Mouse (Mus musculus): ENCODE measurements around the gene Prlr. TPM values are rescaled to one million over a fixed set of nuclear protein-coding genes. Genes with fewer than 3 reads are reported as not detected.

Prlr gene
- total RNA-seq, 2 experiments from 2014 or later, result not detected

GRCm38 (mm10) chr15:10311826-10312225, 134.8 kb downstream of the Prlr start:
- ATAC-seq (ENCODE audit: poor library complexity, severe bottlenecking), result no peak

- ATAC-seq (ENCODE audit: poor library complexity, severe bottlenecking), result no peak
Measured at GRCm38 (mm10) chr15:10313522-10314455, 136.8 kb downstream of the Prlr start.

- ATAC-seq (ENCODE audit: poor library complexity, severe bottlenecking), result no peak
Measured at GRCm38 (mm10) chr15:10325080-10325479, 148.0 kb downstream of the Prlr start, which contains the start of gene Gm21973. Gm21973 (plus strand) TSS chr15:10325380.

GRCm38 (mm10) chr15:10330626-10331025, 153.6 kb downstream of the Prlr start:
- no peak for ATAC-seq (ENCODE audit: poor library complexity, severe bottlenecking)

GRCm38 (mm10) chr15:10332566-10332965, 155.5 kb downstream of the Prlr start:
- ATAC-seq (ENCODE audit: poor library complexity, severe bottlenecking), result no peak

GRCm38 (mm10) chr15:10338606-10339005, 161.6 kb downstream of the Prlr start:
- no peak for ATAC-seq (ENCODE audit: poor library complexity, severe bottlenecking)

GRCm38 (mm10) chr15:10347044-10347443, 170.0 kb downstream of the Prlr start:
- no peak for ATAC-seq (ENCODE audit: poor library complexity, severe bottlenecking)

GRCm38 (mm10) chr15:10358039-10358948, 181.3 kb downstream of the Prlr start, which contains the start of gene Agxt2:
Agxt2 (plus strand) TSS chr15:10358532.
- no peak for ATAC-seq (ENCODE audit: poor library complexity, severe bottlenecking)

- no peak for ATAC-seq (ENCODE audit: poor library complexity, severe bottlenecking)
Measured at GRCm38 (mm10) chr15:10366331-10366730, 189.3 kb downstream of the Prlr start.

- no peak for ATAC-seq (ENCODE audit: poor library complexity, severe bottlenecking)
Measured at GRCm38 (mm10) chr15:10375404-10375803, 198.4 kb downstream of the Prlr start.

GRCm38 (mm10) chr15:10378338-10378959, 201.4 kb downstream of the Prlr start:
- ATAC-seq (ENCODE audit: poor library complexity, severe bottlenecking), result no peak

- ATAC-seq (ENCODE audit: poor library complexity, severe bottlenecking), result no peak
Measured at GRCm38 (mm10) chr15:10379757-10380458, 202.9 kb downstream of the Prlr start.

- ATAC-seq (ENCODE audit: poor library complexity, severe bottlenecking), result no peak
Measured at GRCm38 (mm10) chr15:10387263-10387662, 210.2 kb downstream of the Prlr start.

Other genes with a start within 250 kb of the Prlr start
- gene Gm21973, start 148.1 kb downstream of the Prlr start, total RNA-seq (2015), result 0.64 TPM in 1 of 2 replicates, not detected in the other
- gene Gm21973, start 148.1 kb downstream of the Prlr start, total RNA-seq (2017), result not detected in 2 replicates
- not detected in 2 replicates for gene Agxt2, start 181.3 kb downstream of the Prlr start, total RNA-seq (2015)
- not detected in 2 replicates for gene Agxt2, start 181.3 kb downstream of the Prlr start, total RNA-seq (2017)